Mouse (Mus musculus) kidney, embryonic 16.5 days (tissue): ENCODE measurements at regions not wholly inside any gene's neighbourhood (a gene's known extent, or its start where the extent isn't known, plus 50 kb on each side); places are given as distances from the start of the nearest gene placed in this dataset.

Experiments
- ATAC-seq: fragments of 200-750 bp; cut with Nextera tagmentation; 2 replicates; pipeline ENCODE4 v1.8.0; 2017; ENCODE audit warnings: moderate TSS enrichment; ENCODE audit not compliant: low FRiP score, low TSS enrichment
- H3K27ac ChIP-seq: fragments of 300-500 bp; sonication (generic); 2 replicates; pipeline ENCODE4 v1.5.1; 2014; ENCODE audit warnings: low read length
- H3K27me3 ChIP-seq: fragments of 300-500 bp; sonication (generic); 2 replicates; pipeline ENCODE4 v1.6.1; 2014; ENCODE audit warnings: low read length, control low read depth, mixed read lengths; ENCODE audit not compliant: insufficient read depth
- H3K36me3 ChIP-seq: fragments of 300-500 bp; sonication (generic); 2 replicates; pipeline ENCODE4 v1.6.1; 2014; ENCODE audit warnings: low read length, control low read depth, mixed read lengths; ENCODE audit not compliant: insufficient read depth
- H3K4me1 ChIP-seq: fragments of 300-500 bp; sonication (generic); 2 replicates; pipeline ENCODE4 v1.6.1; 2014; ENCODE audit warnings: low read length, control low read depth, mixed read lengths; ENCODE audit not compliant: insufficient read depth
- H3K4me2 ChIP-seq: fragments of 300-500 bp; sonication (generic); replicated peaks from 2 replicates; pipeline ENCODE4 v1.6.1; 2014; ENCODE audit warnings: low read depth, low read length
- H3K4me3 ChIP-seq: fragments of 300-500 bp; sonication (generic); 2 replicates; pipeline ENCODE4 v1.5.1; 2014; ENCODE audit warnings: mild to moderate bottlenecking, low read length
- H3K9ac ChIP-seq: fragments of 300-500 bp; sonication (generic); replicated peaks from 2 replicates; pipeline ENCODE4 v1.6.1; 2014; ENCODE audit warnings: low read length
- H3K9me3 ChIP-seq: fragments of 300-500 bp; sonication (generic); 2 replicates; pipeline ENCODE4 v1.6.1; 2016; ENCODE audit warnings: low read length, control low read depth
- WGBS: fragments of 180-500 bp; shearing (Covaris S2); extraction: QIAGEN DNeasy Blood & Tissue Kit; methylation state at CpG from one replicate; pipeline ENCODE4 v1.1.7; 2014; 5-methylcytosine and 5-hydroxymethylcytosine counted together

DNA sequence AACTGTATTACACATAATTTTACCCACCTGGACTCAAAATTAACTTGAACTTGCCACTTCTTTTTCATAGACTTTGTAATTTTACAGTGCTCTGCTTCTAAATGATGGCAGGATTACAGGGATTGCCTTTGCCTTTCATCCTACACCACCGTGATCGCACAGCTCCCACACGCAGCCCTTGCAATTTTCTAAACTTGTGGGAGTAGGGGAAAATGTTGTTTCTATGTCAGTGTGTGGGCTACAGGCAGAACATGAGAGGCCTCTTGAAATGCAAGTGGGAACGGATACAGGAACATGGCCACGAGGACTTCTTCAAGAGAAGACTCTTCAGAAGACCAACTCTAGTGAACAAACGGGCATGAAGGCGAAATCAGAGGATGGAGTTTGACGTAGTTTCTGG, 254.0 kb upstream of the Emcn start:
- Histone ChIP-seq H3K27me3 (no peaks in the 10 kb centered on the region), H3K4me3 (no peak overlapping the region), H3K36me3 (no peaks in the 10 kb centered on the region), H3K9ac (no peak overlapping the region), H3K4me1 (no peaks in the 10 kb centered on the region), H3K9me3 (0 out of 2 replicates have a peak, but pooled peaks cover 2% of the 10 kb centered on the region), H3K27ac (no peak overlapping the region), H3K4me2 (no peak overlapping the region)
- ATAC-seq = no peak
- WGBS = 69% methylated on average over 8 of the region's 8 CpGs

DNA sequence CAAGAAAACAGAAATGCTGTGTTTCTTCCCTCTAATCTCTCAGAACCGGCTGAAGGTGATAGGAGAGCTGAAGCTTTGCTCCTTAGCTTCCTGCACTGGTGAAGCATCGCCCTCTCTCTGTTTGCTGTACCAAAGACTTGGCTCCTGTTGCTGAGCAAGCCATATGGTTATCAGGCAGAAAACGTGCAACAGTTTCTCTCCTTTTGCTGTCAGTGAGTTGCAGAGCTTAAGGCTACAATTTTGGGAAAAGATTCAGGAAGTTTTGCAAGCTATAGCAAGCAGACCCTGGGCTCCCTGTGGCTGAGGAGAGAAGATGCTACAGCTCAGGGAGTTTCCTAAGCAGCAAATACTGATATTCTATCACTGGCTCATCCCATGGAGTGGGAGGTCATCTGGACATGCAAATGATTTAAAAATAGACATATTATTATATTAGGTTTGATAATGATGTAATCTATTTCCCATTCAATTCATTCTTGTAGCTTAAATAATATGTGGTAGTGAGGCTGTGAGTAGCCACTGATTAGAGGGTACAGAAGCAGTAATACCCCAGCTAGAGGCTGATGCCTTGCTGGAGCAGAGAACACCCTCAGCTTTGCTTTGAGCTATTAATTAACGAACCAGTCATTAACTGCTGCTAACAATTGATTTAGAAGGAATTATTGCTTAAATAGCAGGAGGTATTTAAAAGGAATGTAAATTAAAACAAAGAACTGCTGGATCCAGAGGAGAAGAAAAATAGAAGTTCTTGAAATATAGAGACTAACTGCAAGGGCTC, 240.1 kb upstream of the Emcn start:
- H3K36me3 ChIP-seq = no peaks in the 10 kb centered on the region
- H3K27ac ChIP-seq = no peak overlapping the region
- no peak overlapping the region for H3K9ac ChIP-seq
- WGBS = 48% methylated on average over 4 of the region's 4 CpGs
- no peak for ATAC-seq
- no peaks in the 10 kb centered on the region for H3K4me1 ChIP-seq
- no peak overlapping the region for H3K4me2 ChIP-seq
- no peaks in the 10 kb centered on the region for H3K27me3 ChIP-seq
- no peaks in the 10 kb centered on the region for H3K9me3 ChIP-seq
- H3K4me3 ChIP-seq = no peak overlapping the region

DNA sequence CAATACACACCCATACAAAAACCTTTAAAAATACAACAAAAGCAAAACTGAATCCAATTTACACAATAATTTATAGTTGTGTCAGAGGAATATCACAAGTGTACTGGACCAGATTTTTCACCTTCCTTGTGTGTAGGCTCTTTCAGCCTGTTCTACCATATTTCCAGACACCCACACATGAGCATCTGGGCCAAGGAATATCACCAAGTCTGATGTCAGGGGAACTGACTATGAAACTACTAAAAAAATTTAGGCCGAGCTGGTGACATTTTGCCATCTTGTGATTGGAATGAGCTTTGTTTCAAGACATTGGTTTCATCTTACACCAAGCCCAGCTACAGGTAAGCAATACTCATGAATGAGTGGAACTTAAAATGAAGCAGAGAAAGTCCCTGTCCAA, 234.9 kb upstream of the Emcn start:
- no peaks in the 10 kb centered on the region for H3K9me3 ChIP-seq
- 91% methylated on average over 1 of the region's 1 CpGs for WGBS
- H3K4me2 ChIP-seq = no peak overlapping the region
- H3K27ac ChIP-seq = no peak overlapping the region
- no peaks in the 10 kb centered on the region for H3K36me3 ChIP-seq
- no peaks in the 10 kb centered on the region for H3K4me1 ChIP-seq
- no peak overlapping the region for H3K4me3 ChIP-seq
- no peaks in the 10 kb centered on the region for H3K27me3 ChIP-seq
- H3K9ac ChIP-seq = no peak overlapping the region
- no peak for ATAC-seq

GRCm38 (mm10) chr3:137108197-137108596, 232.7 kb upstream of the Emcn start:
- Histone ChIP-seq H3K4me1 (no peaks in the 10 kb centered on the region), H3K4me2 (no peak overlapping the region), H3K27me3 (no peaks in the 10 kb centered on the region), H3K9me3 (no peaks in the 10 kb centered on the region), H3K36me3 (no peaks in the 10 kb centered on the region), H3K9ac (no peak overlapping the region), H3K27ac (no peak overlapping the region), H3K4me3 (no peak overlapping the region)
- 90% methylated on average over 2 of the region's 2 CpGs for WGBS
- ATAC-seq = no peak

DNA sequence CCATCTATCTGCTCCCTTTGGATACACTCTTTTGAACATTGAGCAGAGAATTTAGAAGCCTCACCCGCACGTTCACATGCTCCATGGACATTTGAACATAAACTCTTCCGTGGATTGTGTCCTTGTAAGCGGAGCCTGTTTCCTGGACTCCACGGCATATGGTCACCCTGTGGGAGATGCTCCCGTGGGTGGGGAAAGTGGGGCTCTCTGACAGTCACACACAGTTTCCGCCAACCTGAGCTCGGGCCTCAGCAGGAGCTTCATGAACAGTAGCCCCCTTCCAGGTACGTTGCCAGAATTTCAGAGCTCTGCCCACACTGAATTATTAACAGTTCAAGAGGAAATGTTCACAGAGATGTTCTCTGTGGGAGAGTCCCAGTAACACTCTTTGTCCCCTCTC, 231.1 kb upstream of the Emcn start:
- Histone ChIP-seq H3K36me3 (no peaks in the 10 kb centered on the region), H3K9ac (no peak overlapping the region), H3K27ac (no peak overlapping the region), H3K4me3 (no peak overlapping the region), H3K4me1 (no peaks in the 10 kb centered on the region), H3K4me2 (no peak overlapping the region), H3K9me3 (no peaks in the 10 kb centered on the region), H3K27me3 (no peaks in the 10 kb centered on the region)
- 87% methylated on average over 9 of the region's 9 CpGs for WGBS
- ATAC-seq = no peak

DNA sequence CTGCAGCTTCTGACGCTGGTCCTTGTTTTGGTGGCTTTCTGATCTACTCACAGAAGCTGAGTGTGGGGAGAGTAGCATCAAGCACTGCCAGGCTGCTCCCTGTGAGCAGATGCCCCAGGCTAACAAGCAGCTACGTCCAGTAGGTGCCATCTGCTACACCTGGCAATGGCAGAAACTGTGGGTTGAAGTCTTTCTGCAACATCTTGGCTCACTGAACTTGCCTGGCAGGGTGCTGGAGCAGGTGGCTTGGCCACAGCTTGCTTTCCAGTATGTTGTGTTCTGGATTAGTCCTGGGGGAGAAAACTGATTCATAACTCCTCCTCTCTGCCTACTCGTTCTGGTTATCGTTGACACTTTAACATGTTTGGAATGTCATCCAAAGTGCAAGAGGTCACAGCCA, 230.4 kb upstream of the Emcn start:
- Histone ChIP-seq H3K4me2 (no peak overlapping the region), H3K9ac (no peak overlapping the region), H3K9me3 (no peaks in the 10 kb centered on the region), H3K4me1 (no peaks in the 10 kb centered on the region), H3K27ac (no peak overlapping the region), H3K27me3 (no peaks in the 10 kb centered on the region), H3K36me3 (no peaks in the 10 kb centered on the region), H3K4me3 (no peak overlapping the region)
- 73% methylated on average over 4 of the region's 4 CpGs for WGBS
- no peak for ATAC-seq

- Histone ChIP-seq H3K36me3 (no peaks in the 10 kb centered on the region), H3K9me3 (no peaks in the 10 kb centered on the region), H3K4me1 (no peaks in the 10 kb centered on the region), H3K4me3 (no peak overlapping the region), H3K27me3 (no peaks in the 10 kb centered on the region), H3K9ac (no peak overlapping the region), H3K4me2 (no peak overlapping the region), H3K27ac (no peak overlapping the region)
- whole genome bisulfite sequencing = 89% methylated on average over 4 of the region's 4 CpGs
- no peak for ATAC-seq
Observed at GRCm38 (mm10) chr3:137129967-137130366, 210.9 kb upstream of the Emcn start.

DNA sequence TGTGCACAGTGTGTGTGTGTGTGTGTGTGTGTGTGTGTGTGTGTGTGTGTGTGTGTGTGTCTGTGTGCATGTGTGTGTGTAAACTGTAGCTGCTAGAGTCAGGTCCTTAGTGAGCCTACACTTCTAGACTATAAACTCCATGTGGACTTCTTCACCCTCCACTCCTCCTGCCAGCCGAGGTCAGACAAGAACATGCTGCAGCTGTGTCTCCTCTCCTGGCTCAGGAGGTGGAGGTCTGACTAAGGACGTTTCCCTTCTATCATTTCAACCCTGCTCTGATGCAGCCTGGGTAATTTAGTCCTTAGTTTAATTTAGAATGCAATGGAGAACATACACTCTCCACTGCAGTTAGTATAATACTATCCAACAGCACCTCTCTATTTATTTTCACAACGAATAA, 198.8 kb upstream of the Emcn start:
- Histone ChIP-seq H3K4me3 (no peak overlapping the region), H3K9ac (no peak overlapping the region), H3K4me2 (no peak overlapping the region), H3K36me3 (no peaks in the 10 kb centered on the region), H3K9me3 (no peaks in the 10 kb centered on the region), H3K27ac (no peak overlapping the region), H3K27me3 (no peaks in the 10 kb centered on the region), H3K4me1 (no peaks in the 10 kb centered on the region)
- ATAC-seq = no peak
- 35% methylated on average over 3 of the region's 3 CpGs for WGBS

DNA sequence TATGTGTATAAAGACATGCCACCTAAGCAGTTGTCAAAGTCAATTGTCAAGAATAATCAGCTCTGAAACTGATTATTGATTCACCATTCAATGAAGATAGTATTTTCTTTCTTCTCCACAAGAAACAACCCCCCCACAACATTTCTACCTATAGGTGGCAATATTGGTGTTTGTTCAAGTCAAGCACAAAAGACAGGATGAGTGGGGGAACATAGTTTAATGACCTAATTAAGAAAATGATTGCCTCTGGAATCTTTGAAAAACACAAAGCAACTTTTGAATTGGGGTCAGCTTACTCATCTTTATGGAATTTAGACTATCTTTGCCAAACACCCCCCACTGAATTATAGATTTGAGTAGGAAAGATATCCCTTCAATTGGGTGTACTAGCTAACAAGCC, 194.8 kb upstream of the Emcn start:
- H3K9me3 ChIP-seq = no peaks in the 10 kb centered on the region

GRCm38 (mm10) chr3:137147405-137147804, 193.5 kb upstream of the Emcn start:
- Histone ChIP-seq H3K4me2 (no peak overlapping the region), H3K4me3 (no peak overlapping the region), H3K9ac (no peak overlapping the region), H3K9me3 (no peaks in the 10 kb centered on the region), H3K27me3 (no peaks in the 10 kb centered on the region), H3K4me1 (no peaks in the 10 kb centered on the region), H3K36me3 (no peaks in the 10 kb centered on the region), H3K27ac (no peak overlapping the region)
- no peak for ATAC-seq
- WGBS = 67% methylated on average over 5 of the region's 5 CpGs

More for the DNA sequence above, 194.8 kb upstream of the Emcn start:
- Histone ChIP-seq H3K4me1 (no peaks in the 10 kb centered on the region), H3K27ac (no peak overlapping the region), H3K9ac (no peak overlapping the region), H3K27me3 (no peaks in the 10 kb centered on the region), H3K4me3 (no peak overlapping the region), H3K36me3 (no peaks in the 10 kb centered on the region), H3K4me2 (no peak overlapping the region)
- no peak for ATAC-seq
